Mouse (Mus musculus) heart, embryonic 14.5 days (tissue): Measurements from ENCODE around the gene Olfr1388. TPM values are rescaled to one million over a fixed set of nuclear protein-coding genes. Genes with fewer than 3 reads are reported as not detected.
"Not testable (repeated sequence)": the region's sequence is repeated elsewhere in the genome, so short reads cannot be mapped to it uniquely, and the experiment has no call there.

Experiments used
- ATAC-seq: fragments of 200-750 bp; cut with Nextera tagmentation; 2 replicates; pipeline ENCODE4 v1.8.0; 2017; ENCODE audit warnings: low read depth, moderate TSS enrichment; ENCODE audit not compliant: insufficient number of reproducible peaks, insufficient read depth, low FRiP score
- H3K27ac ChIP-seq, 2 experiments: fragments of 200-500 bp in 1 of 2; fragments of 300-500 bp in 1 of 2; sonication (generic) in 1 of 2; replicated peaks in 1 of 2; 2 replicates each; pipeline ENCODE4 v1.5.1; 2012 to 2014; ENCODE audit warnings: low read depth in 2 of 2, low read length in 2 of 2, control low read depth in 1 of 2, mild to moderate bottlenecking in 1 of 2, mixed read lengths in 1 of 2; ENCODE audit not compliant: control insufficient read depth in 1 of 2, insufficient read depth in 1 of 2
- H3K27me3 ChIP-seq: fragments of 300-500 bp; sonication (generic); 2 replicates; pipeline ENCODE4 v1.6.1; 2014; ENCODE audit warnings: mild to moderate bottlenecking, low read length, control low read depth; ENCODE audit not compliant: control insufficient read depth, insufficient read depth
- H3K36me3 ChIP-seq: fragments of 300-500 bp; sonication (generic); 2 replicates; pipeline ENCODE4 v1.6.1; 2014; ENCODE audit warnings: mild to moderate bottlenecking, control low read depth, low read length, mixed read lengths; ENCODE audit not compliant: control insufficient read depth, insufficient read depth
- H3K4me1 ChIP-seq, 2 experiments: fragments of 200-500 bp in 1 of 2; fragments of 300-500 bp in 1 of 2; sonication (generic) in 1 of 2; 2 replicates each; pipeline ENCODE4 v1.6.1; 2012 to 2014; ENCODE audit warnings: low read length in 2 of 2, control low read depth in 1 of 2, mixed read lengths in 1 of 2; ENCODE audit not compliant: control insufficient read depth in 2 of 2, insufficient read depth in 2 of 2
- H3K4me2 ChIP-seq: fragments of 300-500 bp; sonication (generic); 2 replicates; pipeline ENCODE4 v1.6.1; 2014; ENCODE audit warnings: mild to moderate bottlenecking, low read length
- H3K4me3 ChIP-seq, 2 experiments: fragments of 200-500 bp in 1 of 2; fragments of 300-500 bp in 1 of 2; sonication (generic) in 1 of 2; 2 replicates each; pipeline ENCODE4 v1.5.1; 2012 to 2014; ENCODE audit warnings: low read length in 2 of 2, mild to moderate bottlenecking in 2 of 2, control low read depth in 1 of 2, low read depth in 1 of 2, moderate library complexity in 1 of 2; ENCODE audit not compliant: control insufficient read depth in 1 of 2, insufficient read depth in 1 of 2
- H3K9ac ChIP-seq: fragments of 300-500 bp; sonication (generic); 2 replicates; pipeline ENCODE4 v1.6.1; 2014; ENCODE audit warnings: mild to moderate bottlenecking, low read length
- H3K9me3 ChIP-seq: fragments of 300-500 bp; sonication (generic); 2 replicates; pipeline ENCODE4 v1.6.1; 2016; ENCODE audit warnings: low read length, control low read depth; ENCODE audit not compliant: control insufficient read depth
- WGBS: fragments of 180-500 bp; shearing (Covaris S2); extraction: QIAGEN DNeasy Blood & Tissue Kit; methylation state at CpG from one replicate; pipeline ENCODE4 v1.1.7; 2014; 5-methylcytosine and 5-hydroxymethylcytosine counted together
- polyA plus RNA-seq: library from polyadenylated mRNA; unstranded; fragments of >200 nt; fragmentation: Nextera tagmentation; extraction: Ambion mirVana; gene quantifications from 2 replicates; pipeline ENCODE4 v1.2.1, GENCODE M21; 2014

Olfr1388 gene
- polyA plus RNA-seq, result not detected in 2 replicates

DNA sequence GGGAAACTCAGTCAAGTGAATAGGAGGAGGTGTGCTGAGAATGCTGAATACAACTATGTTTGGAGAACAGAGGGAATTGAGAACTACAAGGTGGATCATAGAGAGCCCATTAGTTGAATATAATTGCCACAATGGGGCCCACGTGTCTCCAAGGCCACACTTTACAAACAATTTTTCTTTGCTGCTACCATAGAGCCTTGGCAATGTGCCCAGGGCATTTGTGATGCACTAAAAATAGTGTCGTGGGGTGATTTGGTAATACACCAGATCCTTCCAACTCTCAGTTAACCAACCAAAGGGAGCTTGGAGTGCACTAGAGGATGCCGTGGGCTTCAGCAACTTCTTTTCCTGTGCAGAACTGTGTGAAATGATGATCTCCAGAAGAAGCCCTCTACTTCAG, at the start of gene Olfr1388:
Gene Olfr1388 (plus strand): TSS at position 214 of the 400 bp plus-strand sequence.
- 29% methylated on average over 3 of the region's 3 CpGs for whole genome bisulfite sequencing
- no peaks in the 10 kb centered on the region for H3K27me3 ChIP-seq
- no peaks in the 10 kb centered on the region for H3K36me3 ChIP-seq
- H3K27ac ChIP-seq, result no peak within 1 kb of the TSS
- H3K9me3 ChIP-seq, result 0 out of 2 replicates have a peak, but pooled peaks cover 3% of the 10 kb centered on the region
- H3K4me2 ChIP-seq, result no peak within 1 kb of the TSS
- no peak within 1 kb of the TSS for H3K4me3 ChIP-seq
- H3K9ac ChIP-seq, result no peak within 1 kb of the TSS
- peaks cover 2 to 3% of the 10 kb centered on the region in 2 experiments; a peak in 1 of 4 replicates for H3K4me1 ChIP-seq
- ATAC-seq, result no peak

DNA sequence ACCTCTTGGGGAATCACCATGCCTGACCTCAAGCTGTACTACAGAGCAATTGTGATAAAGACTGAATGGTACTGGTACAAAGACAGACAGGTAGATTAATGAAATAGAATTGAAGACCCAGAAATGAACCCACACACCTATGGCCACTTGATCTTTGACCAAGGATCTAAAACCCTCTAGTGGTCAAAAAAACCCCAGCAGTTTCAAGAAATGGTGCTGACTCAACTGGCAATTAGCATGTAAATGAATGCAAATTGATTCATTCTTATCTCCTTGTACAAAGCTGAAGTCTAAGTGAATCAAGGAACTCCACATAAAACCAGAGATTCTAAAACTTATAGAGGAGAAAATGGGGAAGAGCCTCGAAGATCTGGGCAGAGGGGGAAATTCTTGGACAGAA, 43.7 kb upstream of the Olfr1388 start:
- WGBS, result 59% methylated on average over 1 of the region's 1 CpGs
- not testable (repeated sequence) for H3K27me3 ChIP-seq, H3K36me3 ChIP-seq, H3K9me3 ChIP-seq, H3K4me2 ChIP-seq, H3K4me1 ChIP-seq, ATAC-seq, H3K9ac ChIP-seq, H3K4me3 ChIP-seq, H3K27ac ChIP-seq

DNA sequence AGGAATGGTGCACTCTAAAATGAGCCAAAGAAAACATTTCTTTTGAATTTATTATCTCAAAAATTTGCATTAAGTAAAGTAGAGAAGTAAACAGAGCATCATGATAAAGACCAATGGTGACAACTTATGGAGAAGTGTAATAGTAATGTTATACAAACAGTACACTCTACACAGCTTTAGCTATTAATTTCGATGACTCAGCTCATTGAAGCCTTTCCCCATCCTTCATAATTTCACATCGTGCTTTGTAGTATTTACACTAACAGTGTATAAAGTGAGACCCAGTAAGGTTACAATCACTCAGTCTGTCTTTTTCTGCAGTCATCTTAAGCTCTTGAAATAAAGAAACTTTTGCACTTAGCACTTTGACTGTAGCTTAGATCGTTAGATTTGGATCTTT, 29.6 kb upstream of the Olfr1388 start:
- no peaks in the 10 kb centered on the region for H3K36me3 ChIP-seq
- no peak overlapping the region for H3K9ac ChIP-seq
- H3K4me3 ChIP-seq, result no peak overlapping the region
- H3K4me1 ChIP-seq, result no peaks in the 10 kb centered on the region
- no peak overlapping the region for H3K4me2 ChIP-seq
- H3K27me3 ChIP-seq, result no peaks in the 10 kb centered on the region
- H3K9me3 ChIP-seq, result no peaks in the 10 kb centered on the region
- no peak for ATAC-seq
- WGBS, result 60% methylated on average over 3 of the region's 3 CpGs
- no peak overlapping the region for H3K27ac ChIP-seq

DNA sequence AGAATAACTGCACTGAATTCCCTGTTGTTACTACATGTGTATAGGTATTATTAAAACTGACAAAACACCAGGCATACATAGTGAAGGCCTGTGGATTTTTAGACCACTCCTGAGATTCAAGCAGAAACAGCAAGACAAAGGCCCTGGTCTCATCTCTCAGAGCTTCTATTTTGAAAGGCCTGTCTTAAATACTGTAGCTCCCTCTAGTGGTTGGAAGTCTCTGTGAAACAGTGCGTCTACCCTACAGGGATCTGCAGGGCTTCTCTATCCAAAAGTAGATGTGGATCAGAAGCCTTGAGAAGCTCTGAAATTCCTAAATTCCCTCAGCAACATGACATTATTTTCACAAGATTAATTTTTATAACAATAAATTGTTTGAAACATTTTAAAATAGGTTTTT, 25.9 kb upstream of the Olfr1388 start:
- Histone ChIP-seq H3K36me3 (no peaks in the 10 kb centered on the region), H3K9me3 (no peaks in the 10 kb centered on the region), H3K9ac (no peak overlapping the region), H3K4me1 (no peaks in the 10 kb centered on the region), H3K27me3 (no peaks in the 10 kb centered on the region), H3K27ac (no peak overlapping the region), H3K4me2 (no peak overlapping the region), H3K4me3 (no peak overlapping the region)
- 30% methylated on average over 1 of the region's 1 CpGs for WGBS
- no peak for ATAC-seq

- Histone ChIP-seq H3K9ac (no peak within 1 kb of the TSS), H3K4me1 (peaks cover 0 to 4% of the 10 kb centered on the region in 2 experiments; a peak in 1 of 4 replicates), H3K9me3 (no peaks in the 10 kb centered on the region), H3K4me3 (no peak within 1 kb of the TSS), H3K36me3 (no peaks in the 10 kb centered on the region), H3K27me3 (no peaks in the 10 kb centered on the region), H3K27ac (0 out of 4 replicates have a peak within 1 kb of the TSS, but pooled peaks of 1 of the 2 experiments have one; percentile 19), H3K4me2 (no peak within 1 kb of the TSS)
- WGBS, result 72% methylated on average over 2 of the region's 2 CpGs
- no peak for ATAC-seq
These were observed 13.7 kb upstream of the Olfr1388 start, which contains the start of gene Olfr1389 for GRCm38 (mm10) chr11:49422767-49423166. Olfr1389 (plus strand) TSS chr11:49423067.

GRCm38 (mm10) chr11:49425257-49425927, 11.0 kb upstream of the Olfr1388 start:
- H3K4me1 ChIP-seq, result peaks cover 0 to 4% of the 10 kb centered on the region in 2 experiments; a peak in 1 of 4 replicates
- no peaks in the 10 kb centered on the region for H3K27me3 ChIP-seq
- H3K36me3 ChIP-seq, result no peaks in the 10 kb centered on the region
- no peak overlapping the region for H3K9ac ChIP-seq
- 81% methylated on average over 1 of the region's 1 CpGs for WGBS
- ATAC-seq, result no peak
- H3K27ac ChIP-seq, result no peak overlapping the region
- H3K4me2 ChIP-seq, result no peak overlapping the region
- no peaks in the 10 kb centered on the region for H3K9me3 ChIP-seq
- no peak overlapping the region for H3K4me3 ChIP-seq

DNA sequence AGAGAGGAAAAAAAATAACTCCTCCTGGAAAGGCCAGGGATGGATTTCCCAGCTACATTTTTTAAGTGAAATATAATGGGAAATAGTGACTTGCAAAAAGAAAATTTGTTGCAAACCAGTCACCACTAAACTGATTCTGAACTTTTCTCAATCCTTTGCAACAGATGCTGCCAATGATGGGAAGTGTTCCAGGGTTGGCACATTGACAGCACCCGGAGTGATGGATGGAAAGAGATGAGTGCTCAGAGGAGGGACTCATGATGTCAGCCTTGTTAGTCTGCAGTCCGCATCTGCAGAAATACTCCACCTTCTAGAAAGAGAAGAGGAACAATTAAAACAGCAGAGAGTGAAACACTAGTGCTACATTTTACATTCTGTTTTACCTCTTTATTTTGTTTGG, 6.8 kb upstream of the Olfr1388 start:
- Histone ChIP-seq H3K4me1 (no peaks in the 10 kb centered on the region), H3K27me3 (no peaks in the 10 kb centered on the region), H3K36me3 (no peaks in the 10 kb centered on the region), H3K4me2 (no peak overlapping the region), H3K27ac (no peak overlapping the region), H3K9me3 (0 out of 2 replicates have a peak, but pooled peaks cover 3% of the 10 kb centered on the region), H3K4me3 (no peak overlapping the region), H3K9ac (no peak overlapping the region)
- ATAC-seq, result no peak
- 82% methylated on average over 2 of the region's 2 CpGs for WGBS

DNA sequence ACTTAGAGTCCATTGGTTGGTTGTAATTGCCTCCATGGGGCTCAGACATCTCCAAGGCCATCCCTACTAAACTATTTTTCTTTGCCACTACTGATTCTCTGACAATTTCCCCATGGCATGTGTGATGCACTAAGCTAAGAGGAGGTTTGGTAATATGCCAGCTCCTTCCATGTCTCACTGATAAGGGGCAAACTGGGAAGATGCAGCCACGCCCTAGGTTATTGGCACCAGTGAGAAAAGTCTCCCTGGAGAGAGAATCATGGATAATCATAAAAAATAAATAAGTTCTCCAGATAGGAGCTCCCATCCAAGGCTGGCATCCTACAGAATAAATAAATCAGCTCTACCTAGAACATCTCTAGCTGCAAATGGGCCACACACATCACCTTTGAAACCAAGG, 18.6 kb downstream of the Olfr1388 start, which contains the start of gene Olfr1387:
Gene Olfr1387 (plus strand): TSS at position 301 of the 400 bp plus-strand sequence.
- Histone ChIP-seq H3K4me2 (no peak within 1 kb of the TSS), H3K4me1 (no peaks in the 10 kb centered on the region), H3K4me3 (no peak within 1 kb of the TSS), H3K27ac (no peak within 1 kb of the TSS), H3K9ac (no peak within 1 kb of the TSS), H3K27me3 (no peaks in the 10 kb centered on the region), H3K36me3 (no peaks in the 10 kb centered on the region), H3K9me3 (no peaks in the 10 kb centered on the region)
- WGBS, result 60% methylated on average over 1 of the region's 1 CpGs
- no peak for ATAC-seq
